Mouse (Mus musculus): ENCODE measurements at regions not wholly inside any gene's neighbourhood (a gene's known extent, or its start where the extent isn't known, plus 50 kb on each side); places are given as distances from the start of the nearest gene placed in this dataset.

- DNase-seq (ENCODE audit: low read depth): no peak
Observed at GRCm38 (mm10) chr10:109480551-109480950, 469.8 kb upstream of the Syt1 start.

GRCm38 (mm10) chr10:109479941-109480340 lies 469.2 kb upstream of the Syt1 start:
- no peak for DNase-seq (ENCODE audit: low read depth)

DNA sequence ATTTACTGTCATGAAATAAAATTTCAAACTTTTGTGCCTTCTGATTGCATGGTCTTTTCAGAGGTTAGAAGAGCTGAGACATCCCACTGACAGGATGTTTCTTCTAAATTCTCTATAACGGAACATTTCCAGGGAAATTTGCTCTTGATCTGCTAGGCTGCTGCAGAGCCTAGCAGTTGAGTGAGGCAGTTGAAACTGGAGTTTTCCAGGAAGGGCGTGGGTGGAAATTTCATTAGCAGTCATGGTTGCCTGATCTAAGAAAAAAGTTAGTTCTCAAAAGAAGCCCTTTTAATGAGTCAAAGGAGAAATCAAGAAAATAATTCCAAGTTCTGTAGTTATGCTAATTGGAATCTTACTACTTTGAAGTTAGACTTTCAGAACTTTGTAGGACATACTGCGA lies 455.7 kb upstream of the Syt1 start:
- no peak for DNase-seq (ENCODE audit: low read depth)

GRCm38 (mm10) chr10:109431112-109431511 lies 420.3 kb upstream of the Syt1 start:
- no peak for DNase-seq (ENCODE audit: low read depth)

- no peak for DNase-seq (ENCODE audit: low read depth)
Observed at GRCm38 (mm10) chr10:109427878-109428277, 417.1 kb upstream of the Syt1 start.

DNA sequence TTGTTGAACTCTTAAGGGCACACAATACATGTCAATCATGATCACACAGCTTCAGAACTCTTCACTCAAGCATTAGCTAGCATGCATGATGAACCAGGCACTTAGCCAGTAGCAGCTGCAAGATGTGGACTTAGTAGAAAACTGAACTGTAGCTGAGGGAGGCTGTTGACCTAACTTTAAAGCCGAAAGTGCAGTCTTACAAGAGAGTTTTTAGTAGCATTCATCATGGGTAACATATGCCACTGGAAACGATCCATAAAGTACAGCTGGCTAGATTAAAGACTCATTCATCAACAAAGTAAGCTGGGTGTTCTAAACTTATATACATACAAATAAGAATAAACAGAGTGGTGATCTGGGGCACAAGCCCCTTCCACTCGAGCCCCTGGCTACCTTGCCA lies 396.2 kb upstream of the Syt1 start:
- DNase-seq (ENCODE audit: low read depth): no peak

GRCm38 (mm10) chr10:109405116-109405685 lies 394.4 kb upstream of the Syt1 start:
- DNase-seq (ENCODE audit: low read depth): no peak

GRCm38 (mm10) chr10:109383758-109384157 lies 373.0 kb upstream of the Syt1 start:
- no peak for DNase-seq (ENCODE audit: low read depth)

GRCm38 (mm10) chr10:109378846-109379245 lies 368.1 kb upstream of the Syt1 start:
- DNase-seq (ENCODE audit: low read depth): no peak

DNA sequence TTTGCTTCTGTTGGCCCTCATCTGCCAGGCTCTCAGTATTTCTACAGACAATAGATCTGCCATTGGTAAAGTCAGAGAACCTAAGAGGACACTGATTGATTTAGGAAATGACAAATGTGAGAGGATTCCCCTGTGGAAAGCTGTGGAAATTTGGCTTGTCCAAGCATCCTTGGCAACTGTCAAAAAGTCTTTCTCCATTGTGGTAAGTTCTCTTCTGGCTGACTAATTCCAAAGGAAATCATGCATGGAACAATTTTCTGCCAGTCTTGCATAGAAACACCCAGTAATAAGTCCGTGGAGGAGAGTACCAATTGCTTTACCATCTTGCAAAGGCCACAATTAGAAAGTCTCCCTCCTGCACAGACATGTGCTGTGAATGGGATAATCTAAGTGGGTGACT lies 349.4 kb upstream of the Syt1 start:
- no peak for DNase-seq (ENCODE audit: low read depth)

DNA sequence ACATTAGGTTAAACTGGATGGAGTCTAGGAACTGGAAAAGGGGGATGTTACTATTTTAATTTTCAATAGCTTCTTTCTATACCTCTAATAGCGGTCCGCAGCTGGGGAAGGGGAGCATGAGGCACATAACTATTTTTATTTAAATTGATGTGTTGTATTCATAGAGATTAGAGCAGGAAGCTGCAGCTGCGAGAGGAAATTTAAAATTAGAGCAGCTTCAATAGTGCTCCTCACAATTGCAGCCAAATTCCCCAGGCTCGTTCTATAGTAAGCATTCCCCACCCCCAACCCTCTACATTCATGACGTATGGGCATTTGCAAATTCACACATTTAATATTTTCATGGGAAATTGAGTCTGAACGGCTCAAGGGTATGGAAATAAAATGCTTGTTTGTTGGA lies 348.0 kb upstream of the Syt1 start:
- no peak for DNase-seq (ENCODE audit: low read depth)

- no peak for DNase-seq (ENCODE audit: low read depth)
Observed at GRCm38 (mm10) chr10:109332846-109333386, 322.1 kb upstream of the Syt1 start.

DNA sequence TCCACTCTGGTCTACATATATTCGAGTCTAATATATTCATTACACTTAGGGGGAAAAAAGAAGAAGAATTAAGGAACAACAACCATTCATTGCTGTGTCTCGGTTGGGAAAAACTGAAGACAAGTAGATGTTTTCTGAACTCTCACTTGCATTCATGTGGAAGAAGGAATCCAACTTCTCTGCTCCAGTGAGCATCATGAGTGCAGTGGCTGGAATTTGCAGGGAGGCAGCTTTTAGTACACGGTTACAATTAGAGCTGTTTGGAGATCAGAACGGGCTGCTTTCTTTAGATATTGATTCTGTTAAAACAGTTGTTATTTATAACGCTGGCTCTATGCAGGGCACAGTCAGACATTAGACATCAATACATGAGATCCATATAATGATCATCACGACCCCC lies 298.5 kb upstream of the Syt1 start:
- no peak for DNase-seq (ENCODE audit: low read depth)

DNA sequence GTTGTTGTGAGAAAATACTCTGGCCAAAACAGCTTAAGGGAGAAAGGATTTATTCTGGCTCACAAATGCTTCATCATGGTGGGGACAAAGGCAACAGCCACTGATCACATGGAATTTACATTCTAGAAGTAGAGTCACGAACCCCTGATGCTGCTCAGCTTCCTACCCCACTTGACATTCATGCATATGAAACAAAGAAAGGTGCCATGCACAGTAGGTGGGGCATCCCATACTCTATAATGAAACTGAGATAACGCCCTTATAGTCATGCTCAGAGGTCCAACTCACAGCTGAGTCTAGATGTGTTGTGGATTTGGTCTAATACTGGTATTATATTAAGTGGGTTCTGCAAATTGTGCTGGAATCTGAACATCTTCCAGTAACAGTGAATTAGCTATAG lies 289.4 kb upstream of the Syt1 start:
- DNase-seq (ENCODE audit: low read depth): no peak

DNA sequence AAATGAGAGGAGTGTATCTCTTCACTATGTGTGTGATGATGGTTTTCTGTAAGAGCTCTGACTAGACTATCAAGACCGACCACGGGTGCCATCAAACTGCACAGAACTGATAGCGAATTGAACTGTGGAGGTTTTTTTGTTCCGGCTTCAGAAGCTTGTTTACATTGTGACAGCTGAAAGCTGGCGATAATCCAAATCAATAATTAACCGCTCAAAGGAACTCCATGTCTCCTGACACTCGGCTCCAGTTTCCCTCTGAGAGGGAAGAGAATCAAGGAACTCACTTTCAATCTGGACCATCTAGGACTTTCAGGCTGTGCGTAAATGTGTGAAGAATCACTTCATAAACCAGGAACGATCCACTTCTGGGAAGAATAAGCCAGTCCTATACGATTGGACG lies 289.0 kb upstream of the Syt1 start:
- DNase-seq (ENCODE audit: low read depth): no peak

- no peak for DNase-seq (ENCODE audit: low read depth)
Observed at GRCm38 (mm10) chr10:109283348-109283747, 272.6 kb upstream of the Syt1 start.

DNA sequence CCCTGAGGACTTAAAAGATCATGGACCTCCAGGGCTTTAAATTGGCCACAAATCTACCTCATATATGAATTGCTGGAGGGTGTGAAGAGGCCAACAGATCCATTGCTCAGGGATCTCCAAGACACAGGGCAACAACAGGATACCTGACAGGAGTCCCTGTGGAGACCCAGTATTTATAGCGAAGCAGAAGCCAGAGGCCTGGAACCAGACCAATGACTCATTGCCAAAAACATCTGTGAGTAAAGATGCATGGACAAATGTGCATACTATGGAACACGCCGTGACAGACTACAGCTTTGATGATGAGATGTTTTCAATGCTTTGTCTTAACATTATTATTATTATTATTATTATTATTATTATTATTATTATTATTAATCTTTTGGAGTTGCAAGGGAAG lies 239.0 kb upstream of the Syt1 start:
- no peak for DNase-seq (ENCODE audit: low read depth)

DNA sequence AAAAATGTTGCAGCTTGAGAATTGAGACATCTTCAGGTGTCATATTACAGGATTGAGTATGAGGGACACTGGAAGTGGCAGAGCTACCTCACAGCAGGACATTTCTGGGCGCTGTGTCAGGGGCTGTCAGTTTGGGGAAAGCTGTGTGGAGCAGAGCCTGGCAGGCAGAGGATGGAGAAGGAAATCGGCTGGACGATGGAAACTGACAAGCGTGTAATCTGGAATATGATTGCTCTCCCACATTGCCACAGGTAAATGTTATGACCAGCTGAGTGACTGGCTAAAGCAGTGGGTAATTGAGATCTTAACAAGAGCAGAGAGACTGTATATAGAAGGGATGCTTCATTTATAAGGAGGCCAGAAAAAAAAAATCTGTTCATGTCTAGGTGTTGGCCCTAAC lies 235.5 kb upstream of the Syt1 start:
- no peak for DNase-seq (ENCODE audit: low read depth)

GRCm38 (mm10) chr10:109237026-109237425 lies 226.2 kb upstream of the Syt1 start:
- DNase-seq (ENCODE audit: low read depth): no peak

DNA sequence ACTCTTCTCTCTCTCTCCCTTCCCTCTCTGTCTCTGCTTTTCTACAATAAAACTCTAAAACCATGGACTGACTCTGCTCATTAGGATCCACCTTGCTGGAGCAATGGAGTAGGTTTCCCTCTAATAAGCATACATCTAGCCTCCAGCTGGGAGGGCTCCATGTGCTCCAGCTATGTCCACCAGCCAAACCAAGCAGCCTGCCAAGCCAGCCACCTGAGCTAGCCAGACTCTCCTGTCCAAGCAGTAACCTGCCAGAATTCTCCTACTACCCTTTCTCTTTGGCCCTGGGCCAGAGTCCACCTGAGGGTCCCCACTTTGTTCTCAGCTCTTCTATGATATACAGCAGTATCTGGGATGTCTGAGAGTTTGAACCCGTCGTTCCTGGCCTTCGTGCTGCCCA lies 216.2 kb upstream of the Syt1 start:
- no peak for DNase-seq (ENCODE audit: low read depth)

DNA sequence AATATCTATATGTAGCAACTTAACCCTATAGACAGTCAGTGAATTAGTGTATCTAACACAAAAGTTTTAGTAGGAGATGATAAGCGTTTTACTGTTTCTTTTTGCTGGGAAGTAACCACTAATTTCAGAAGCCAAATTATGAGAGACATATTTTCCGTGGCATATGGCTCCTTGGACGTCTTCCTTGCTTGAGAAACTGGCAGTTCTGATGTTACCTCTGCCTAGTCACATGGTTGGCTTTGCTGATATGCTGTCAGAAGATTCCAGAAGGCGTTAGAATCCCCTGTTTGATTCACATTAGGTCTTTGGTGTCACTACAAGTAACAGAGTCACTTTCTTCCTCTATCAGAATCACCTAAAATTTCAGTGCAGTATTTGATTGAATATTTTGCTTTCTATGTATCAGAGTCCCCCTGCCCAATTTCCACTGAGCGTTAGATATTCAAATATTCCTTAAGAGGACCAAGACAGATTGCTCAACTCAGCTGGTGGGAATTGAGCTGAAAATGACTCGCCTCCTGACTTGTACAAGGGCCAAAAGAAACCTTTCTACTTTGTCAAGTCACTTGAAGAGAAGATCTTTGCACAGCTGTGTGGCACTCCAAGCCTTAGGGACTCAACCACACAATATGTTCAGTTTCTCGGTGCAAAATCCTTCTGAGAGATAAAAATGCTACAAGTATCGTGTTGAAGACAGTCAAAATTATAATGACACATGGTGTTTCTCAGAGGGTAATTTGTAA lies 178.2 kb upstream of the Syt1 start:
- DNase-seq (ENCODE audit: low read depth): no peak

DNA sequence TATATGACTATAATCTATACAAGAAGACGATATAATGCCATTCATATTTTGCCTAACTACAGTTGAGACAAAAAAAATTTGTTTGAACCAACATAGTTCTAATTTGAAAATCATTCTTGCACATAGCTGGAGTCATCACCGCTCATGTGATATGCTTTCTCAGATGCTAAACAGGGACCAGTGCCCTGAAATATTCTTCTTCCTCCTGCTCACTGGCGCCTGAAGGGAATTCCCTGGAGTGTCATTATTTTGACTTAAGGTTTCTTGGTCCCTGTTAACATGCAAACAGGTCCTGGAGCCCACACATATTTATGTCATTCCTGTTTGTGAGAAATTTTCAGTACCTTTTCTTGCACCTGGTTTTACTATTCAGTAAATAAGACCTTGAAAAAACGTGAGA lies 177.5 kb upstream of the Syt1 start:
- DNase-seq (ENCODE audit: low read depth): no peak

DNA sequence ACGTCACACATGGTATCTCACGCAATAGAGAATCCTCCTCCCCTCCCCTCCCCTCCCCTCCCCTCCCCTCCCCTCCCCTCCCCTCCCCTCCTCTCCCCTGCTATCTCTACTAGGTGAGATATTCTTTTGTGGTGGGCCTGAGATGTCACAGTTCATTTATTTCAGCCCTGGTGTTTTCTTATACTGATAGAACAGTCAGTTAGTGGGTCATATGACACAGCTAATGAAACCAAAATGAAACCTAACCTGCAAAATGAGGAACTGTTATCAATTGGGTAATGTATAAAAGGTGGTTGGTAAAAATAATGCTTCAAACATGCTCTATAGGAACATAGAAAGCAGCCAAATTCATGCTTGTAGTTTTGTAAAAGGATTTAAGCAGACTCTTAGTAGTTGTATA lies 174.5 kb upstream of the Syt1 start:
- no peak for DNase-seq (ENCODE audit: low read depth)

DNA sequence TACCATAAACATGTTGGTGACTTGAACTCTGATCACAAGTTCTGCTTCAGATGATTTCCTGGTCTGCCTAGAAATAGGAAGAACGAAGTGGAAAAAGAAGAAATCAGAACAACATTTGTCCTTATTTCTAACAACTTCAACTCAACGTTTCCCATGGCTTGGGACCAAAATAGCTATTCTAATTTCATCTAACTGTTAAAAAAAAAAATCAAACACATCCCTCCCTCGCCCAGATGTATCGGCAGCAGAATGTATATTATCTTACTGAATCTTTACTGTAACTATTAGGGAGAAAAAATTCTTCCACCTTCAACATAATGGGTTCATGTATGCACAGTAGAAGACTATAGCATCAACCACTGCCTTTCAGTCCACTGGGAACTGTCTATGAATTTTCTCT lies 169.7 kb upstream of the Syt1 start:
- no peak for DNase-seq (ENCODE audit: low read depth)
